10 mouse cellular contexts compared by ENCODE assay signal in the genomic region with DNA sequence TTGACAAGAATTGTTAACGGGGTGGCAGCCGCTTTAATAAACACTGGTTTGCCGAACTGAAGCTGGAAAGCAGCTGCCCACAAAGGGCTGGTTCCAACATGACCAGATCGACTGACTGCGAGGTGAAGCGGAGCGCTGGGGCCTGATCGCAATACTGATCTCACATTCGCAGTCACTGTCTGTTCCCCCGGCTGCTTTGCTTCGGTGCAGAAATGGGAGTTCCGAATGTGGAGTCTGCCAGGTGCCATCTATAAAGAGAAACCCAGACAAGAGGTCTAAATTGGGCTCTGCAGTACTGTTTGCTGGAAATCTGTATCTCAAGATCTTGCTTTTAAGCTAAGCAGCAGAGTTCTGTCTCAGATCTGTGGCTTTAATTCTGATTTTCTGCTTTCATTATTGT.
DNase-seq lines count a peak whose midpoint lies in the region; ATAC-seq and TF ChIP-seq lines count a peak whose summit lies in the region.
"Had no signal": no experiment of that assay in that cellular context is flagged by ENCODE, and none has a peak within 500 bp of the region (broad histone marks: within the 10 kb centered on the region; RNA-seq: fewer than 3 reads in every experiment).

No protein-coding gene starts in this region.

- TF ChIP-seq CTCF in lung, embryonic 14.5 days (IDR thresholded peaks at IDR 0.05; ENCODE audit: low read depth), result no peak

- H3K4me1 ChIP-seq in lung, embryonic 14.5 days (ENCODE audit: insufficient read depth), result no peaks in the 10 kb centered on the region
- no peaks in the 10 kb centered on the region for H3K4me1 ChIP-seq in kidney, embryonic 16.5 days (ENCODE audit: insufficient read depth, low read length)

- no peak overlapping the region for H3K4me3 ChIP-seq in lung, embryonic 14.5 days (ENCODE audit: low read depth, low read length)
- no peak overlapping the region for H3K4me3 ChIP-seq in kidney, embryonic 16.5 days (ENCODE audit: low read length)
- H3K4me3 ChIP-seq: myocyte had no signal

- WGBS in lung, embryonic 14.5 days, result 62% methylated on average over 12 of the region's 12 CpGs
- WGBS in kidney, embryonic 16.5 days, result 72% methylated on average over 12 of the region's 12 CpGs

- no peaks in the 10 kb centered on the region for H3K9me3 ChIP-seq in lung, embryonic 14.5 days (ENCODE audit: low read depth, low read length)
- no peaks in the 10 kb centered on the region for H3K9me3 ChIP-seq in kidney, embryonic 16.5 days (ENCODE audit: low read length)

- H3K27ac ChIP-seq in lung, embryonic 14.5 days (ENCODE audit: low read depth), result no peak overlapping the region
- H3K27ac ChIP-seq in kidney, embryonic 16.5 days (ENCODE audit: low read length), result no peak overlapping the region

- ATAC-seq in lung, embryonic 14.5 days (ENCODE audit: insufficient read depth), result no peak
- no peak for ATAC-seq in kidney, embryonic 16.5 days (ENCODE audit: low FRiP score, low TSS enrichment)

- no peak for DNase-seq in lung, embryonic 14.5 days
- no peak for DNase-seq in lung, postnatal 4 days
- DNase-seq in frontal cortex, postnatal 25 days (ENCODE audit: low spot score in 2 of 2), result peak; percentile 35 to 42
- peak; percentile 16 to 70 for DNase-seq in left cerebral cortex, adult 9 months (ENCODE audit: low spot score in 2 of 2)
- peak; percentile 36 to 67 for DNase-seq in right cerebral cortex, postnatal 36 days (ENCODE audit: low spot score in 2 of 2)
- DNase-seq in kidney, adult 18-20 months, result no peak
- DNase-seq in lung, postnatal 25 days (ENCODE audit: low spot score), result no peak
- DNase-seq: kidney, adult 11 months had no signal

- H3K4me2 ChIP-seq in lung, embryonic 14.5 days, result peak overlapping the region; percentile 31; the same call in 1 of the 2 replicates
- no peak overlapping the region for H3K4me2 ChIP-seq in kidney, embryonic 16.5 days (replicated peaks; ENCODE audit: low read depth, low read length)

- no peaks in the 10 kb centered on the region for H3K27me3 ChIP-seq in lung, embryonic 14.5 days (ENCODE audit: insufficient read depth, low read length)
- H3K27me3 ChIP-seq in kidney, embryonic 16.5 days (ENCODE audit: insufficient read depth, low read length), result no peaks in the 10 kb centered on the region

- no peaks in the 10 kb centered on the region for H3K36me3 ChIP-seq in lung, embryonic 14.5 days (ENCODE audit: insufficient read depth)
- H3K36me3 ChIP-seq in kidney, embryonic 16.5 days (ENCODE audit: insufficient read depth, low read length), result no peaks in the 10 kb centered on the region

- H3K9ac ChIP-seq in lung, embryonic 14.5 days, result no peak overlapping the region
- no peak overlapping the region for H3K9ac ChIP-seq in kidney, embryonic 16.5 days (replicated peaks; ENCODE audit: low read length)

Comparison
In these comparisons a context has a peak if more than half of its experiments do, and no peak if none do; other contexts are left out.
1. DNase-seq: peak in frontal cortex, postnatal 25 days (2 of 2), left cerebral cortex, adult 9 months (2 of 2) and right cerebral cortex, postnatal 36 days (2 of 2); none in lung, embryonic 14.5 days (single experiment), lung, postnatal 4 days (0 of 2), kidney, adult 18-20 months (single experiment) and lung, postnatal 25 days (single experiment).